Mouse (Mus musculus): ENCODE measurements around the gene Glod4. TPM values are rescaled to one million over a fixed set of nuclear protein-coding genes. Genes with fewer than 3 reads are reported as not detected.

The Glod4 gene
- polyA plus RNA-seq, 1 experiment from 2014 or later, result 152 TPM

DNA sequence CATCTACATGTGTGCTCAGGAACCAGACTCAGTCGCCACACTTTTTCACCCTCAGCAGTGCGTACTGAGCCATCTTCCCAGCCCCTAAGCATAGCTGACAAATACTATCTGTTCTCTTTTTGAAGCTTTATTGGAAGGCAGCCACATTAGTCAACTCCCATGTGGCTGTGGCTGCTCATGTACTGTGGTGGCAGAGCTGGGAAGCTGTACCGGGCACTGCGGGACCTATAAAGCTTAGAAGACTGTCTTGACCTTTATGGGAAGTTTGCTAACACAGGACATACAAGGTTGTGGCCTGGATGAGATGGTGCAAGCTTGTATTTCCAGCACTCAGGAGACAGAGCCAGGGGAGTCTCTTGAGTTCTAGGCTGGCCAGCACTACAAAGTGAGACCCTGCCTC lies 76.9 kb downstream of the Glod4 start:
- Histone ChIP-seq H3K36me3 (replicated peaks; ENCODE audit: control insufficient read depth, insufficient read depth, low read depth, low read length) (no peaks in the 10 kb centered on the region), H3K27ac (replicated peaks; ENCODE audit: low read depth, low read length) (no peak overlapping the region), H3K27me3 (ENCODE audit: control insufficient read depth, insufficient read depth, low read length) (no peaks in the 10 kb centered on the region), H3K9ac (replicated peaks; ENCODE audit: low read length) (no peak overlapping the region), H3K4me2 (ENCODE audit: low read depth, low read length) (no peak overlapping the region), H3K9me3 (replicated peaks; ENCODE audit: control insufficient read depth, low read length) (no peaks in the 10 kb centered on the region), H3K4me1 (ENCODE audit: control insufficient read depth, insufficient read depth, low read length) (no peaks in the 10 kb centered on the region), H3K4me3 (ENCODE audit: low read depth, low read length) (no peak overlapping the region)
- no peak for ATAC-seq (replicated peaks; ENCODE audit: insufficient number of reproducible peaks, low FRiP score, low TSS enrichment, low read depth)
- WGBS, result 96% methylated on average over 4 of the region's 4 CpGs
- no peak for DNase-seq (ENCODE audit: low spot score)

DNA sequence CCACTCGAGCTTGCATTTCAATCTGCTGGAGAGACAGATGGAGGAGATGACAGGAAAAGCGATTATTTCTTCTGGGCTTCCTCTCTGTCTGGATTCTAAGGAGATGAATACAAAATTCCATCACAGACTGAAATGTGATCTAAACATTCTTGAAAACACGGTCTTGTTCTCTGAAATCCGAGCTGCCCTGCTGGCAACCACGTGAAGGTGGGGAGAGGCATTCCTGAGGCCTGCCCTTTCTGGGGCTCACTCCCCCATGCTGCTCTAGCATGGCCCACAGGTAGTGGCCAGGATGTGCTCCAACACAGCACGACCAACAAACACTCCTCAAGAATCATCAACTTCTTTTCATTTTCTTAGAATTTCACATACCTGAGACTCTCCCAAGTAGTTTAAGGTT lies 83.3 kb downstream of the Glod4 start:
- no peak overlapping the region for H3K27ac ChIP-seq (replicated peaks; ENCODE audit: low read depth, low read length)
- ATAC-seq (replicated peaks; ENCODE audit: insufficient number of reproducible peaks, low FRiP score, low TSS enrichment, low read depth), result no peak
- WGBS, result 32% methylated on average over 6 of the region's 6 CpGs
- H3K9me3 ChIP-seq (replicated peaks; ENCODE audit: control insufficient read depth, low read length), result no peaks in the 10 kb centered on the region
- no peak overlapping the region for H3K9ac ChIP-seq (replicated peaks; ENCODE audit: low read length)
- H3K4me2 ChIP-seq (ENCODE audit: low read depth, low read length), result no peak overlapping the region
- H3K4me3 ChIP-seq (ENCODE audit: low read depth, low read length), result no peak overlapping the region
- peak; percentile 24 for DNase-seq (ENCODE audit: low spot score)
- H3K27me3 ChIP-seq (ENCODE audit: control insufficient read depth, insufficient read depth, low read length), result no peaks in the 10 kb centered on the region
- H3K4me1 ChIP-seq (ENCODE audit: control insufficient read depth, insufficient read depth, low read length), result no peaks in the 10 kb centered on the region
- H3K36me3 ChIP-seq (replicated peaks; ENCODE audit: control insufficient read depth, insufficient read depth, low read depth, low read length), result no peaks in the 10 kb centered on the region; the same call in 1 of the 2 replicates

DNA sequence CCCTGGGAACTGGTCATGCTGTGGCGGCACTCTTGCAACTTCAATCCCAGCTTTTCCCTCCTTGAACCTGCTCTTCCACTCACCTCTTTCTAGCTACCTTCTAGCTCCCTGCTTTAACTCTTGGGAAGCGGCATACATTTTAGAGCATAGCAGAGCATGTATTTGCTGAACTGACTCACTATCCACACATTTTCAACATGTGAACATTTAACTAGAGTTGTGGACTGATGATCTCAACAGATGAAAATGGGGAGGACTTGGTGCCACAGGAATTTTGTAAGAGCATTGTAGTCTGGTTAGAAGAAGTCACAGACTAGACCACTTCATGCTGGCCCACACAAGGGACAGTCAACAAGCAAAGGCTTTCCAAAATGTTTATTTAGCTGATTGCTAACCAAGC lies 85.2 kb downstream of the Glod4 start:
- WGBS, result 81% methylated on average over 2 of the region's 2 CpGs
- Histone ChIP-seq H3K9me3 (replicated peaks; ENCODE audit: control insufficient read depth, low read length) (no peaks in the 10 kb centered on the region), H3K27me3 (ENCODE audit: control insufficient read depth, insufficient read depth, low read length) (no peaks in the 10 kb centered on the region), H3K36me3 (replicated peaks; ENCODE audit: control insufficient read depth, insufficient read depth, low read depth, low read length) (no peaks in the 10 kb centered on the region; the same call in 1 of the 2 replicates), H3K4me1 (ENCODE audit: control insufficient read depth, insufficient read depth, low read length) (no peaks in the 10 kb centered on the region), H3K9ac (replicated peaks; ENCODE audit: low read length) (no peak overlapping the region), H3K4me3 (ENCODE audit: low read depth, low read length) (no peak overlapping the region), H3K4me2 (ENCODE audit: low read depth, low read length) (no peak overlapping the region), H3K27ac (replicated peaks; ENCODE audit: low read depth, low read length) (no peak overlapping the region)
- ATAC-seq (replicated peaks; ENCODE audit: insufficient number of reproducible peaks, low FRiP score, low TSS enrichment, low read depth) (no peak), DNase-seq (ENCODE audit: low spot score) (no peak)

DNA sequence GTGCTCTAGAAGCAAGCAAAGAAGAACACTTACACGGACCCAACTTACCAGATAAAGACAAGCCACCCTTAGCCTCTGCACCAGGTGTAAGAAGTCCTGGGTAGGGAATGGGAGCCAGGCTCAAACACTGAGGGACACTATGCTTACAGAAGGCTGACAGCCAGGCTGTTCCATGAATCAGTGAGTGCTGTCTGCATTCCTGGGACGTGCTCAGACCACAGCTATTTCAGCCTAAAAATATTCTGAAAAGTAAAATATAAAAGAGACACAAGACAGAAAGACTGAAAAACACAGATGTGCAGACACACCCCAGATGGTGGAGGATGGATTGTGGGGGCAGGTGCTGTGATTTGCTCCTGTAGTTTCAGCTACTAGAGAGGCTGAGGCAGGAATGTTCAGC lies 88.7 kb downstream of the Glod4 start:
- no peak for ATAC-seq (replicated peaks; ENCODE audit: insufficient number of reproducible peaks, low FRiP score, low TSS enrichment, low read depth)
- WGBS, result 86% methylated on average over 2 of the region's 2 CpGs
- no peaks in the 10 kb centered on the region for H3K4me1 ChIP-seq (ENCODE audit: control insufficient read depth, insufficient read depth, low read length)
- no peaks in the 10 kb centered on the region for H3K9me3 ChIP-seq (replicated peaks; ENCODE audit: control insufficient read depth, low read length)
- H3K4me3 ChIP-seq (ENCODE audit: low read depth, low read length), result no peak overlapping the region
- no peak overlapping the region for H3K9ac ChIP-seq (replicated peaks; ENCODE audit: low read length)
- DNase-seq (ENCODE audit: low spot score), result no peak
- no peaks in the 10 kb centered on the region for H3K27me3 ChIP-seq (ENCODE audit: control insufficient read depth, insufficient read depth, low read length)
- no peaks in the 10 kb centered on the region; the same call in 1 of the 2 replicates for H3K36me3 ChIP-seq (replicated peaks; ENCODE audit: control insufficient read depth, insufficient read depth, low read depth, low read length)
- H3K27ac ChIP-seq (replicated peaks; ENCODE audit: low read depth, low read length), result no peak overlapping the region
- H3K4me2 ChIP-seq (ENCODE audit: low read depth, low read length), result no peak overlapping the region

DNA sequence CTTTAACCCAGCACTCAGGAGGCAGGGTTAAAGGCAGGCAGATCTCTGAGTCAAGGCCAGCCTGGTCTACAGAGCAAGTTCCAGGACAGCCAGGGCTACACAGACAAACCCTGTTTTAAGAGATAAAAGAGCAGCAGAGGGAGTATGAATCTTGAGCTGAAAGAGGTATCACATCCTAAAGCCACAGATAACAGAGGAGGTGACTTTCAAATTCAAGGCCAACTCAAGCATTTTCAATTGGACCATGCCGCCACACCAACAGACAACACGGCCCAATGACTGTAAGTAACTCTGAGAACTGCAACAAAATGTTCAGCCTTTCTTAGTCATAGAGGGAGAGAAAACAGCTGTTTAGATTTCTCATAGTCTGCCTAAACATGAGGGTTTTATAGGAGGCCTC lies 89.3 kb downstream of the Glod4 start:
- 94% methylated on average over 2 of the region's 2 CpGs for WGBS
- ATAC-seq (replicated peaks; ENCODE audit: insufficient number of reproducible peaks, low FRiP score, low TSS enrichment, low read depth) (no peak), DNase-seq (ENCODE audit: low spot score) (no peak)
- H3K36me3 ChIP-seq (replicated peaks; ENCODE audit: control insufficient read depth, insufficient read depth, low read depth, low read length), result no peaks in the 10 kb centered on the region; the same call in 1 of the 2 replicates
- no peak overlapping the region for H3K4me2 ChIP-seq (ENCODE audit: low read depth, low read length)
- no peaks in the 10 kb centered on the region for H3K4me1 ChIP-seq (ENCODE audit: control insufficient read depth, insufficient read depth, low read length)
- H3K9me3 ChIP-seq (replicated peaks; ENCODE audit: control insufficient read depth, low read length), result no peaks in the 10 kb centered on the region
- no peak overlapping the region for H3K4me3 ChIP-seq (ENCODE audit: low read depth, low read length)
- no peaks in the 10 kb centered on the region for H3K27me3 ChIP-seq (ENCODE audit: control insufficient read depth, insufficient read depth, low read length)
- no peak overlapping the region for H3K27ac ChIP-seq (replicated peaks; ENCODE audit: low read depth, low read length)
- H3K9ac ChIP-seq (replicated peaks; ENCODE audit: low read length), result no peak overlapping the region

DNA sequence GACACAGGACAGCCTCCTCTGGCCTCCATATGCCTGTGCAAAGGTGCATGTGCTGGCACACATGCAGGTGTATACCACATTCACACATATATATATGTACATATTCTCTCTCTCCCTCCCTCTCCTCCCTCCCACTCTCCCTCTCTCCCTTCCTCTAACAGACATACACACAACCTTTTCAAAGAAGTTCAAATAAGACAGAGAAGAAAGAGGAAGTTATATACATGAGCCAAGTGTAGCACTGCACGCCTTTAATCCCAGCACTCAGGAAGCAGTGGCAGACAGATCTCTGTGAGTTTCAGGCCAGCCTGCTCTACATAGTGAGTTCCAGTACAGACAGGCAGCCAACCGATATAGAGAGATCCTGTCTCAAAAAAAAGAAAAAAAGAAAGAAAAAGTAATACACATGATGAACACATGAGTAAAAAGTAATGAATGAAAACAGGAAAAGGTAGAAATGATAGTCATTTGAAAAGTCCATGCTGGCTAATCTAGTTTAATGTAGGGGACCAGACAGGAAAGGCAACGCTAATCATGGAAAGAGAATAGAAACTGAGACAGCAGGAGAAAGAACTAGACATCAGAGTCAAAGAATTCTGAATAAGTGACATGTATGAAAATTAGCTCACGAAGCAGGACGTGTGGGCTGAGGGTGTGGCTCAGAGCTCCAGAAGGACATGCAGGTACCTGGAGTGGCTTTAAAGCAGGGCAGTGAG lies 90.1 kb downstream of the Glod4 start:
- 88% methylated on average over 5 of the region's 5 CpGs for WGBS
- Histone ChIP-seq H3K9ac (replicated peaks; ENCODE audit: low read length) (no peak overlapping the region), H3K4me3 (ENCODE audit: low read depth, low read length) (no peak overlapping the region), H3K27ac (replicated peaks; ENCODE audit: low read depth, low read length) (no peak overlapping the region), H3K9me3 (replicated peaks; ENCODE audit: control insufficient read depth, low read length) (no peaks in the 10 kb centered on the region), H3K4me2 (ENCODE audit: low read depth, low read length) (no peak overlapping the region), H3K36me3 (replicated peaks; ENCODE audit: control insufficient read depth, insufficient read depth, low read depth, low read length) (no peaks in the 10 kb centered on the region; the same call in 1 of the 2 replicates), H3K4me1 (ENCODE audit: control insufficient read depth, insufficient read depth, low read length) (no peaks in the 10 kb centered on the region), H3K27me3 (ENCODE audit: control insufficient read depth, insufficient read depth, low read length) (no peaks in the 10 kb centered on the region)
- ATAC-seq (replicated peaks; ENCODE audit: insufficient number of reproducible peaks, low FRiP score, low TSS enrichment, low read depth) (no peak), DNase-seq (ENCODE audit: low spot score) (no peak)

DNA sequence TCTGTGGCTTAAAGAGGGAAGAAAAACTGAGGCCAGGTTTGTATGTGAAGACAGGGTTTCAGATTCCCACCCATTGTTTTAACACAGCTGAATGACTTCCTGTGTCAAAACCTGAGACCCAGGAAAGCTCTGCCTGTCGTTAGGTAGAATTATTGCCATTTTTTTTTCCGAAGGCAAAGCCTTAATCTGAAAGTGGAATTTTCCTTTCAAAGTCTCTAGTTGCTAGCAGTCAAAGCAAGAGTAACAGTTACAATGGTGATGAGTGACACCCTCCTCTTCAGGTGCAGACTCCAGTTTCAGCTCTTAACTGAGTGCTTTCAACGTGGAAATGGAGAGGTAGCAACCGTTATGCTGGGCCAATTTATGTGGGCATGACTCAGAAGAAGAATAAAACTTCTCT lies 92.5 kb downstream of the Glod4 start:
- no peaks in the 10 kb centered on the region for H3K4me1 ChIP-seq (ENCODE audit: control insufficient read depth, insufficient read depth, low read length)
- no peaks in the 10 kb centered on the region for H3K27me3 ChIP-seq (ENCODE audit: control insufficient read depth, insufficient read depth, low read length)
- WGBS, result 58% methylated on average over 4 of the region's 4 CpGs
- no peaks in the 10 kb centered on the region for H3K36me3 ChIP-seq (replicated peaks; ENCODE audit: control insufficient read depth, insufficient read depth, low read depth, low read length)
- ATAC-seq (replicated peaks; ENCODE audit: insufficient number of reproducible peaks, low FRiP score, low TSS enrichment, low read depth), result no peak
- H3K27ac ChIP-seq (replicated peaks; ENCODE audit: low read depth, low read length), result no peak overlapping the region
- DNase-seq (ENCODE audit: low spot score), result no peak
- H3K4me3 ChIP-seq (ENCODE audit: low read depth, low read length), result no peak overlapping the region
- H3K9me3 ChIP-seq (replicated peaks; ENCODE audit: control insufficient read depth, low read length), result no peaks in the 10 kb centered on the region
- no peak overlapping the region for H3K9ac ChIP-seq (replicated peaks; ENCODE audit: low read length)
- H3K4me2 ChIP-seq (ENCODE audit: low read depth, low read length), result no peak overlapping the region

DNA sequence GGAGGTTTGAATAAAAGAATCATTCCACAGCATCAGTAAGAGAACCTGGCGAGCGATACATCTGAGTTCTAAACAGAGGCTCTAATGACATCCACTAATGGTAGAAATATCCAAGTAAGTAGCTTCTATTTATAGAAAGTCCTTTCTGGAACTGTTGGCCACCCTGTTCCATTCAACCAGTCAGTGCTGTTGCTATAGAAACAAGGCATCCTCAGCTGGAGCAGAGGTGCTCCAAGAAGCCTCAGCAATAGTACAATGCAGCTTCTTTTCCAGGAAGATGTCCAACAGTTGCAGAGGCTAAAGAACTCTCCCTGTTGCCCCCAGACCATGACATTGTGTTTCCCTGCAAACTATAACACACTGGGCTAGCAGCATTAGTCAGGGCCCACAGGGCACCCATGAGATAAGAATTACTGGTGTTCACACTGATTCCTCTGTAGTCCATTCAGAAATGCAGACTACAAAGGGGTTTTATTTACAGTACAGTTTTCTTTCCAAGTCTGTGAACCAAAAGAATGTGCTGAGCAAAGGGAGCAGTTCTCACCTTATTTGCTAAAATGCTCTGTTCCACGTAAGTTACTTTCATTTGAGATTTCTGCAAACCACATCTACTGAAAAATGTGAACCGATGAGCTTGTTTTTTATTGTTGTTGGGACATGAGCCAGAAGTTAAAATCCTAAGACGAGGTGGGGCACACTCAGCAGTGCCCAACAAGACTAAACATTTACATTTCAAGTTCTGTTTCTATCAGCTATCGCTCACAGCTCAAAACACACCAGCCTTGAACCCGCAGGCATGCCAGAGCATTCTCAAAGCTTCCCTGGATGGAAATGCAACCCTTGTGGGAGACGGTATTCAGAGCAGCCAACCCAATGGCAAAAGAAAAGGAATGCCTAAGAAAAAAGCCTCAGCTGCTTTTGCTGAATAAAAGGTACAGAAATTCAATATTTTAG lies 95.2 kb downstream of the Glod4 start:
- DNase-seq (ENCODE audit: low spot score), result no peak
- no peak overlapping the region for H3K4me2 ChIP-seq (ENCODE audit: low read depth, low read length)
- no peaks in the 10 kb centered on the region for H3K36me3 ChIP-seq (replicated peaks; ENCODE audit: control insufficient read depth, insufficient read depth, low read depth, low read length)
- H3K9me3 ChIP-seq (replicated peaks; ENCODE audit: control insufficient read depth, low read length), result no peaks in the 10 kb centered on the region
- no peak for ATAC-seq (replicated peaks; ENCODE audit: insufficient number of reproducible peaks, low FRiP score, low TSS enrichment, low read depth)
- H3K27ac ChIP-seq (replicated peaks; ENCODE audit: low read depth, low read length), result no peak overlapping the region
- H3K4me1 ChIP-seq (ENCODE audit: control insufficient read depth, insufficient read depth, low read length), result no peaks in the 10 kb centered on the region
- no peak overlapping the region for H3K4me3 ChIP-seq (ENCODE audit: low read depth, low read length)
- no peak overlapping the region for H3K9ac ChIP-seq (replicated peaks; ENCODE audit: low read length)
- 78% methylated on average over 8 of the region's 8 CpGs for WGBS
- H3K27me3 ChIP-seq (ENCODE audit: control insufficient read depth, insufficient read depth, low read length), result no peaks in the 10 kb centered on the region
